Mouse (Mus musculus) limb, embryonic 14.5 days (tissue): ENCODE results near the gene Anxa6. TPM values are rescaled to one million over a fixed set of nuclear protein-coding genes. Genes with fewer than 3 reads are reported as not detected.

Experiments
- ATAC-seq: fragments of 200-750 bp; cut with Nextera tagmentation; 2 replicates; pipeline ENCODE4 v1.8.0; 2017; ENCODE audit warnings: low read depth, moderate number of reproducible peaks, moderate TSS enrichment; ENCODE audit not compliant: low FRiP score
- DNase-seq: peaks from one replicate; pipeline ENCODE4 v3.0.0-alpha.2; 2015; ENCODE audit warnings: low spot score
- H3K27ac ChIP-seq: fragments of 300-500 bp; sonication (generic); replicated peaks from 2 replicates; pipeline ENCODE4 v1.5.1; 2014; ENCODE audit warnings: low read depth, mild to moderate bottlenecking, low read length, moderate library complexity, mixed read lengths
- H3K27me3 ChIP-seq: fragments of 300-500 bp; sonication (generic); 2 replicates; pipeline ENCODE4 v1.6.1; 2014; ENCODE audit warnings: low read length, mixed read lengths; ENCODE audit not compliant: control insufficient read depth, insufficient read depth
- H3K36me3 ChIP-seq: fragments of 300-500 bp; sonication (generic); 2 replicates; pipeline ENCODE4 v1.6.1; 2014; ENCODE audit warnings: mild to moderate bottlenecking, low read length, moderate library complexity, mixed read lengths; ENCODE audit not compliant: control insufficient read depth, insufficient read depth
- H3K4me1 ChIP-seq: fragments of 300-500 bp; sonication (generic); 2 replicates; pipeline ENCODE4 v1.6.1; 2014; ENCODE audit warnings: antibody characterized with exemption, low read length, mixed read lengths; ENCODE audit not compliant: control insufficient read depth, insufficient read depth
- H3K4me2 ChIP-seq: fragments of 300-500 bp; sonication (generic); replicated peaks from 2 replicates; pipeline ENCODE4 v1.6.1; 2014; ENCODE audit warnings: low read depth, mild to moderate bottlenecking, low read length, moderate library complexity; ENCODE audit not compliant: severe bottlenecking
- H3K4me3 ChIP-seq: fragments of 300-500 bp; sonication (generic); replicated peaks from 2 replicates; pipeline ENCODE4 v1.5.1; 2014; ENCODE audit warnings: low read length
- H3K9ac ChIP-seq: fragments of 300-500 bp; sonication (generic); 2 replicates; pipeline ENCODE4 v1.6.1; 2014; ENCODE audit warnings: mild to moderate bottlenecking, low read depth, low read length, moderate library complexity; ENCODE audit not compliant: severe bottlenecking
- H3K9me3 ChIP-seq: fragments of 300-500 bp; sonication (generic); 2 replicates; pipeline ENCODE4 v1.6.1; 2016; ENCODE audit warnings: low read length; ENCODE audit not compliant: control insufficient read depth
- POLR2A ChIP-seq: fragments of 200-500 bp; IDR thresholded peaks from 2 replicates; pipeline ENCODE4 v1.8.0; 2012; ENCODE audit warnings: inconsistent platforms, mild to moderate bottlenecking, moderate library complexity, borderline replicate concordance; ENCODE audit not compliant: insufficient read depth, insufficient read length; ENCODE audit errors: extremely low read depth
- WGBS: fragments of 180-500 bp; shearing (Covaris S2); extraction: QIAGEN DNeasy Blood & Tissue Kit; methylation state at CpG from one replicate; pipeline ENCODE4 v1.1.7; 2014; 5-methylcytosine and 5-hydroxymethylcytosine counted together
- polyA plus RNA-seq, 2 experiments: library from polyadenylated mRNA; depleted of rRNA in 1 of 2; stranded (reverse) in 1 of 2; unstranded in 1 of 2; fragments of >200 nt; fragmentation: Nextera tagmentation in 1 of 2; extraction: Ambion mirVana in 1 of 2; gene quantifications; 2 replicates each; pipeline versions ENCODE4 v1.2.1 to v1.2.3; 2012 to 2014

Gene Anxa6
- polyA plus RNA-seq, 2 experiments = 281 to 390 TPM

GRCm38 (mm10) chr11:55076234-55076633 is 43.0 kb upstream of the Anxa6 start:
- H3K4me1 ChIP-seq = peaks cover 6% of the 10 kb centered on the region; the same call in 1 of the 2 replicates
- ATAC-seq (no peak), DNase-seq (no peak)
- H3K4me2 ChIP-seq = no peak overlapping the region
- 90% methylated on average over 5 of the region's 5 CpGs for WGBS
- no peaks in the 10 kb centered on the region for H3K27me3 ChIP-seq
- no peaks in the 10 kb centered on the region for H3K9me3 ChIP-seq
- H3K9ac ChIP-seq = no peak overlapping the region
- H3K4me3 ChIP-seq = no peak overlapping the region
- TF ChIP-seq POLR2A = no peak
- H3K36me3 ChIP-seq = no peaks in the 10 kb centered on the region
- H3K27ac ChIP-seq = no peak overlapping the region

- no peaks in the 10 kb centered on the region for H3K27me3 ChIP-seq
- H3K9me3 ChIP-seq = no peaks in the 10 kb centered on the region
- no peak overlapping the region for H3K4me2 ChIP-seq
- DNase-seq (peak; percentile 27), ATAC-seq (no peak)
- 43% methylated on average over 2 of the region's 2 CpGs for WGBS
- no peak overlapping the region for H3K4me3 ChIP-seq
- H3K36me3 ChIP-seq = no peaks in the 10 kb centered on the region
- H3K4me1 ChIP-seq = peaks cover 6% of the 10 kb centered on the region; the same call in 1 of the 2 replicates
- no peak overlapping the region for H3K27ac ChIP-seq
- TF ChIP-seq POLR2A = no peak
- no peak overlapping the region for H3K9ac ChIP-seq
Measured at GRCm38 (mm10) chr11:55075602-55076001, 42.4 kb upstream of the Anxa6 start.

- TF ChIP-seq POLR2A = no peak
- Histone ChIP-seq H3K9me3 (no peaks in the 10 kb centered on the region), H3K4me3 (no peak overlapping the region), H3K4me1 (peaks cover 6% of the 10 kb centered on the region; the same call in 1 of the 2 replicates), H3K27ac (no peak overlapping the region), H3K27me3 (no peaks in the 10 kb centered on the region), H3K36me3 (no peaks in the 10 kb centered on the region), H3K9ac (no peak overlapping the region), H3K4me2 (no peak overlapping the region)
- ATAC-seq = no peak
- WGBS = 56% methylated on average over 10 of the region's 10 CpGs
- no peak for DNase-seq
Measured at GRCm38 (mm10) chr11:55073191-55073590, 39.9 kb upstream of the Anxa6 start.

- no peaks in the 10 kb centered on the region for H3K36me3 ChIP-seq
- DNase-seq (no peak), ATAC-seq (no peak)
- TF ChIP-seq POLR2A = no peak
- H3K4me2 ChIP-seq = no peak overlapping the region
- WGBS = 82% methylated on average over 8 of the region's 8 CpGs
- H3K4me1 ChIP-seq = peaks cover 4% of the 10 kb centered on the region; the same call in 1 of the 2 replicates
- H3K9me3 ChIP-seq = no peaks in the 10 kb centered on the region
- H3K27me3 ChIP-seq = no peaks in the 10 kb centered on the region
- no peak overlapping the region for H3K4me3 ChIP-seq
- H3K27ac ChIP-seq = no peak overlapping the region
- H3K9ac ChIP-seq = no peak overlapping the region
Measured at GRCm38 (mm10) chr11:55072467-55072866, 39.2 kb upstream of the Anxa6 start.

GRCm38 (mm10) chr11:55071344-55071743 is 38.1 kb upstream of the Anxa6 start:
- no peaks in the 10 kb centered on the region for H3K27me3 ChIP-seq
- H3K27ac ChIP-seq = no peak overlapping the region
- H3K4me1 ChIP-seq = no peaks in the 10 kb centered on the region
- TF ChIP-seq POLR2A = no peak
- H3K4me2 ChIP-seq = no peak overlapping the region
- DNase-seq = no peak
- ATAC-seq = no peak
- H3K36me3 ChIP-seq = no peaks in the 10 kb centered on the region
- H3K9ac ChIP-seq = no peak overlapping the region
- 84% methylated on average over 5 of the region's 5 CpGs for WGBS
- H3K4me3 ChIP-seq = no peak overlapping the region
- no peaks in the 10 kb centered on the region for H3K9me3 ChIP-seq

GRCm38 (mm10) chr11:55069023-55069422 is 35.8 kb upstream of the Anxa6 start:
- no peak overlapping the region for H3K27ac ChIP-seq
- DNase-seq (no peak), ATAC-seq (no peak)
- no peaks in the 10 kb centered on the region for H3K36me3 ChIP-seq
- no peak overlapping the region for H3K9ac ChIP-seq
- 46% methylated on average over 2 of the region's 2 CpGs for WGBS
- TF ChIP-seq POLR2A = no peak
- no peaks in the 10 kb centered on the region for H3K4me1 ChIP-seq
- H3K4me2 ChIP-seq = no peak overlapping the region
- no peak overlapping the region for H3K4me3 ChIP-seq
- H3K27me3 ChIP-seq = no peaks in the 10 kb centered on the region
- no peaks in the 10 kb centered on the region for H3K9me3 ChIP-seq
